Mouse (Mus musculus) ES-E14 (cell line): ENCODE measurements at regions not wholly inside any gene's neighbourhood (a gene's known extent, or its start where the extent isn't known, plus 50 kb on each side); places are given as distances from the start of the nearest gene placed in this dataset.

Experiments
- CHD2 ChIP-seq: IDR thresholded peaks from 2 replicates; pipeline ENCODE4 v1.6.1; 2014; ENCODE audit warnings: mild to moderate bottlenecking, low read depth, low read length, inconsistent platforms
- HCFC1 ChIP-seq: IDR thresholded peaks from 2 replicates; pipeline ENCODE4 v1.6.1; 2012; ENCODE audit warnings: low read length, inconsistent platforms, borderline replicate concordance; ENCODE audit not compliant: insufficient read depth

DNA sequence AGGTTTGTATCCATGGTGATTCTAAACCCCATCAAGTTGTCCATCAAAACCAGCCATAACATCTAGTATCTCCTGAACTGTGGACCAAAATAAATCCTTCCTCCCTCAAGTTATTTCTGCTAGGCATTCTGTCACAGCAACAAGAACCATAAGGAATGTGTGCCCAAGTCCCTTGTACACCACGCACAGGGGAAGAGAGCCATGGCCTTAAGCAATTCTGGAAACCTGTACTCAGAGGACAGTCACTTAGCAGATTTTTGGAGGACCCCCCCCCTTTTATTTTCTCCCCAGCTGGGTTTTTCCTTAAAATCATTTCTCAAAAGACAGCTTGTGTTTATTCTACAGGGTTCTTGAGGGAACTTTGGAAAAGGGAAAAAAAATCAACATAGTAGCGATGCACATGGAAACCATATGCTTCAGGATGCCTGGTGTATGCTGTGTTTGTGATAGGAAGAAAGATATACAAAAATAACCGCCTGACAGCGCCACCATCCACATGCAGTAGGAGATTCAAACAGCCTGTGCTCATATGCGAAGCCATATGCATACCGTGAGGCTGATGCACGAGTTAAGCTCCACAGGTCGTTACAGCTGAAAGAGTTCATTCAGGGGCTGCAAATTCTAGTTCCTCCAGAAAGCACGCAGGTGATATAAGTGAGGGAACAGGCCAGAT is 214.5 kb upstream of the Il12b start:
- TF ChIP-seq HCFC1 (no peak), CHD2 (no peak)
